Mouse (Mus musculus): Measurements from ENCODE around the gene Tedc2. TPM values are rescaled to one million over a fixed set of nuclear protein-coding genes. Genes with fewer than 3 reads are reported as not detected.

The Tedc2 gene
- polyA plus RNA-seq, 1 experiment from 2014 or later: 8.2 TPM

Small RNA genes lying within 50 kb of the gene (microRNA-seq; reads per million reads assigned to microRNA genes)
- gene Mir5134 (0.48 reads per million), gene Mir6965 (1.1 reads per million)

Other genes with a start within 250 kb of the Tedc2 start
- not detected in 2 replicates for gene Prss30, start 240.3 kb downstream of the Tedc2 start, polyA plus RNA-seq (2014; fragmentation: Nextera tagmentation; extraction: Ambion mirVana)
- not detected in 2 replicates for gene Prss22, start 222.8 kb downstream of the Tedc2 start, polyA plus RNA-seq (2014; fragmentation: Nextera tagmentation; extraction: Ambion mirVana)
- gene Prss27, start 182.7 kb downstream of the Tedc2 start, polyA plus RNA-seq (2014; fragmentation: Nextera tagmentation; extraction: Ambion mirVana): 0.16 TPM in 1 of 2 replicates, not detected in the other
- gene Kctd5, start 147.4 kb downstream of the Tedc2 start, polyA plus RNA-seq (2014; fragmentation: Nextera tagmentation; extraction: Ambion mirVana): 77.8 and 79.9 TPM in 2 replicates
- gene Pdpk1, start 69.9 kb downstream of the Tedc2 start, polyA plus RNA-seq (2014; fragmentation: Nextera tagmentation; extraction: Ambion mirVana): 71.3 and 75.1 TPM in 2 replicates
- gene Amdhd2, start 57.1 kb downstream of the Tedc2 start, polyA plus RNA-seq (2014; fragmentation: Nextera tagmentation; extraction: Ambion mirVana): 29.1 and 30.6 TPM in 2 replicates
- 1,495 and 1,569 TPM in 2 replicates for gene Atp6v0c, start 51.1 kb downstream of the Tedc2 start, polyA plus RNA-seq (2014; fragmentation: Nextera tagmentation; extraction: Ambion mirVana)
- 27.1 and 27.6 TPM in 2 replicates for gene Tbc1d24, start 15.3 kb downstream of the Tedc2 start, polyA plus RNA-seq (2014; fragmentation: Nextera tagmentation; extraction: Ambion mirVana)
- gene Ntn3, start 11.3 kb downstream of the Tedc2 start, polyA plus RNA-seq (2014; fragmentation: Nextera tagmentation; extraction: Ambion mirVana): 3.9 and 5.0 TPM in 2 replicates
- 11.8 and 21.2 TPM in 2 replicates for gene Ccnf, start 30.6 kb upstream of the Tedc2 start, polyA plus RNA-seq (2014; fragmentation: Nextera tagmentation; extraction: Ambion mirVana)
- 0.63 and 1.1 TPM in 2 replicates for gene Abca17, start 130.2 kb upstream of the Tedc2 start, polyA plus RNA-seq (2014; fragmentation: Nextera tagmentation; extraction: Ambion mirVana)
- 32.8 and 34.8 TPM in 2 replicates for gene Abca3, start 131.1 kb upstream of the Tedc2 start, polyA plus RNA-seq (2014; fragmentation: Nextera tagmentation; extraction: Ambion mirVana)
- gene Rnps1, start 193.7 kb upstream of the Tedc2 start, polyA plus RNA-seq (2014; fragmentation: Nextera tagmentation; extraction: Ambion mirVana): 278 and 280 TPM in 2 replicates
- 36.2 and 46.0 TPM in 2 replicates for gene Eci1, start 205.8 kb upstream of the Tedc2 start, polyA plus RNA-seq (2014; fragmentation: Nextera tagmentation; extraction: Ambion mirVana)
- 3.6 and 6.0 TPM in 2 replicates for gene Dnase1l2, start 222.3 kb upstream of the Tedc2 start, polyA plus RNA-seq (2014; fragmentation: Nextera tagmentation; extraction: Ambion mirVana)
- 20.6 and 25.8 TPM in 2 replicates for gene E4f1, start 249.5 kb upstream of the Tedc2 start, polyA plus RNA-seq (2014; fragmentation: Nextera tagmentation; extraction: Ambion mirVana)
- 71.2 and 73.5 TPM in 2 replicates for gene Pgp, start 249.5 kb upstream of the Tedc2 start, polyA plus RNA-seq (2014; fragmentation: Nextera tagmentation; extraction: Ambion mirVana)

All from hindbrain, embryonic 14.5 days (tissue).